Mouse (Mus musculus) forebrain, postnatal 0 days (tissue): ENCODE results near the gene Dnajc2. TPM values are rescaled to one million over a fixed set of nuclear protein-coding genes. Genes with fewer than 3 reads are reported as not detected.

Experiments used
- ATAC-seq: fragments of 200-750 bp; cut with Nextera tagmentation; 2 replicates; pipeline ENCODE4 v1.8.0; 2017; ENCODE audit warnings: mild to moderate bottlenecking, moderate library complexity
- DNase-seq: peaks from one replicate; pipeline ENCODE4 v3.0.0-alpha.2; 2015
- H3K27ac ChIP-seq: fragments of 300-500 bp; sonication (generic); 2 replicates; pipeline ENCODE4 v1.5.1; 2014; ENCODE audit warnings: low read depth, mild to moderate bottlenecking, antibody characterized with exemption, low read length, moderate library complexity, mixed read lengths
- H3K27me3 ChIP-seq: fragments of 300-500 bp; sonication (generic); 2 replicates; pipeline ENCODE4 v1.6.1; 2014; ENCODE audit warnings: mild to moderate bottlenecking, low read length, mixed read lengths; ENCODE audit not compliant: insufficient read depth
- H3K36me3 ChIP-seq: fragments of 300-500 bp; sonication (generic); 2 replicates; pipeline ENCODE4 v1.6.1; 2014; ENCODE audit warnings: mild to moderate bottlenecking, moderate library complexity; ENCODE audit not compliant: insufficient read depth
- H3K4me1 ChIP-seq: fragments of 300-500 bp; sonication (generic); 2 replicates; pipeline ENCODE4 v1.6.1; 2014; ENCODE audit warnings: antibody characterized with exemption; ENCODE audit not compliant: insufficient read depth
- H3K4me2 ChIP-seq: fragments of 300-500 bp; sonication (generic); 2 replicates; pipeline ENCODE4 v1.6.1; 2014; ENCODE audit warnings: low read depth, mild to moderate bottlenecking, moderate library complexity
- H3K4me3 ChIP-seq: fragments of 300-500 bp; sonication (generic); 2 replicates; pipeline ENCODE4 v1.5.1; 2014; ENCODE audit warnings: low read depth, low read length, mixed read lengths
- H3K9ac ChIP-seq: fragments of 300-500 bp; sonication (generic); 2 replicates; pipeline ENCODE4 v1.6.1; 2014; ENCODE audit warnings: mild to moderate bottlenecking
- H3K9me3 ChIP-seq: fragments of 300-500 bp; sonication (generic); 2 replicates; pipeline ENCODE4 v1.6.1; 2016; ENCODE audit warnings: low read length
- CTCF ChIP-seq: sonication (generic); IDR thresholded peaks from 2 replicates; pipeline ENCODE4 v1.5.1; 2016; ENCODE audit warnings: antibody characterized with exemption, control low read depth, low read depth
- WGBS: fragments of 180-500 bp; shearing (Covaris S2); extraction: QIAGEN DNeasy Blood & Tissue Kit; methylation state at CpG from one replicate; pipeline ENCODE4 v1.1.7; 2014; 5-methylcytosine and 5-hydroxymethylcytosine counted together
- polyA plus RNA-seq: library from polyadenylated mRNA; unstranded; fragments of >200 nt; fragmentation: Nextera tagmentation; extraction: Ambion mirVana; gene quantifications from 2 replicates; pipeline ENCODE4 v1.2.1, GENCODE M21; 2015
- total RNA-seq: library from RNA; depleted of rRNA; stranded (reverse); fragments of >200 nt; gene quantifications from 2 replicates; pipeline ENCODE4 v1.2.3, GENCODE M21; 2014

Dnajc2 gene
- total and polyA plus RNA-seq, 2 experiments from 2014 or later = 42.7 to 73.1 TPM

- WGBS = 91% methylated on average over 6 of the region's 8 CpGs
- ATAC-seq (no peak), DNase-seq (no peak)
- H3K9ac ChIP-seq = no peak overlapping the region
- peaks cover 82% of the 10 kb centered on the region for H3K36me3 ChIP-seq
- no peak for TF ChIP-seq CTCF
- no peaks in the 10 kb centered on the region for H3K4me1 ChIP-seq
- H3K27me3 ChIP-seq = no peaks in the 10 kb centered on the region
- H3K9me3 ChIP-seq = no peaks in the 10 kb centered on the region
- no peak overlapping the region for H3K27ac ChIP-seq
- no peak overlapping the region for H3K4me3 ChIP-seq
- H3K4me2 ChIP-seq = no peak overlapping the region
These were observed 39.1 kb downstream of the Dnajc2 start for GRCm38 (mm10) chr5:21745966-21746365.

- DNase-seq (no peak), ATAC-seq (no peak)
- no peaks in the 10 kb centered on the region for H3K9me3 ChIP-seq
- no peak overlapping the region for H3K4me3 ChIP-seq
- TF ChIP-seq CTCF = no peak
- no peaks in the 10 kb centered on the region for H3K27me3 ChIP-seq
- H3K9ac ChIP-seq = no peak overlapping the region
- no peak overlapping the region for H3K27ac ChIP-seq
- H3K4me2 ChIP-seq = no peak overlapping the region
- H3K36me3 ChIP-seq = peaks cover 90% of the 10 kb centered on the region
- H3K4me1 ChIP-seq = no peaks in the 10 kb centered on the region
These were observed 40.4 kb downstream of the Dnajc2 start for GRCm38 (mm10) chr5:21744651-21745050.

- no peak for TF ChIP-seq CTCF
- 97% methylated on average over 10 of the region's 10 CpGs for WGBS
- DNase-seq (no peak), ATAC-seq (no peak)
- Histone ChIP-seq H3K27ac (no peak overlapping the region), H3K36me3 (peaks cover 87% of the 10 kb centered on the region), H3K9me3 (no peaks in the 10 kb centered on the region), H3K27me3 (no peaks in the 10 kb centered on the region), H3K4me1 (no peaks in the 10 kb centered on the region), H3K4me2 (no peak overlapping the region), H3K9ac (no peak overlapping the region), H3K4me3 (no peak overlapping the region)
These were observed 41.4 kb downstream of the Dnajc2 start for GRCm38 (mm10) chr5:21743606-21744005.

GRCm38 (mm10) chr5:21739881-21740280 is 45.2 kb downstream of the Dnajc2 start:
- ATAC-seq = no peak
- TF ChIP-seq CTCF = no peak
- H3K36me3 ChIP-seq = peaks cover 54% of the 10 kb centered on the region

GRCm38 (mm10) chr5:21739120-21739519 is 45.9 kb downstream of the Dnajc2 start:
- Histone ChIP-seq H3K4me3 (no peak overlapping the region), H3K9ac (no peak overlapping the region), H3K4me2 (no peak overlapping the region), H3K4me1 (peaks cover 10% of the 10 kb centered on the region; the same call in 1 of the 2 replicates), H3K27ac (no peak overlapping the region), H3K9me3 (no peaks in the 10 kb centered on the region), H3K27me3 (no peaks in the 10 kb centered on the region), H3K36me3 (peaks cover 47% of the 10 kb centered on the region)
- ATAC-seq (no peak), DNase-seq (no peak)
- no peak for TF ChIP-seq CTCF
- WGBS = 91% methylated on average over 11 of the region's 11 CpGs

More at GRCm38 (mm10) chr5:21739881-21740280, 45.2 kb downstream of the Dnajc2 start:
- peaks cover 10% of the 10 kb centered on the region; the same call in 1 of the 2 replicates for H3K4me1 ChIP-seq
- WGBS = 94% methylated on average over 13 of the region's 13 CpGs
- H3K9ac ChIP-seq = no peak overlapping the region
- DNase-seq = no peak
- H3K9me3 ChIP-seq = no peaks in the 10 kb centered on the region
- no peak overlapping the region for H3K4me3 ChIP-seq
- H3K27me3 ChIP-seq = no peaks in the 10 kb centered on the region
- H3K27ac ChIP-seq = no peak overlapping the region
- H3K4me2 ChIP-seq = no peak overlapping the region

- H3K4me3 ChIP-seq = peak overlapping the region; percentile 66
- DNase-seq (no peak), ATAC-seq (no peak)
- peak overlapping the region; percentile 64 for H3K9ac ChIP-seq
- WGBS = 29% methylated on average over 10 of the region's 10 CpGs
- peaks cover 17% of the 10 kb centered on the region; the same call in 1 of the 2 replicates for H3K4me1 ChIP-seq
- peak overlapping the region; percentile 77 for H3K4me2 ChIP-seq
- no peaks in the 10 kb centered on the region for H3K9me3 ChIP-seq
- no peaks in the 10 kb centered on the region for H3K27me3 ChIP-seq
- peak overlapping the region; percentile 69; the same call in 1 of the 2 replicates for H3K27ac ChIP-seq
- TF ChIP-seq CTCF = no peak
- peaks cover 33% of the 10 kb centered on the region for H3K36me3 ChIP-seq
These were observed 47.4 kb downstream of the Dnajc2 start for GRCm38 (mm10) chr5:21737620-21738019.

GRCm38 (mm10) chr5:21736956-21737585 is 48.0 kb downstream of the Dnajc2 start, which contains the start of gene Pmpcb:
Pmpcb (plus strand) TSS chr5:21737141.
- peak; percentile 92 for DNase-seq
- H3K4me2 ChIP-seq = peak within 1 kb of the TSS; percentile 77
- no peaks in the 10 kb centered on the region for H3K9me3 ChIP-seq
- peaks cover 18% of the 10 kb centered on the region; the same call in 1 of the 2 replicates for H3K4me1 ChIP-seq
- ATAC-seq = peak; percentile 91
- H3K36me3 ChIP-seq = peaks cover 28% of the 10 kb centered on the region
- peak within 1 kb of the TSS; percentile 64 for H3K9ac ChIP-seq
- H3K27me3 ChIP-seq = no peaks in the 10 kb centered on the region
- H3K4me3 ChIP-seq = peak within 1 kb of the TSS; percentile 66
- 4% methylated on average over 42 of the region's 42 CpGs for WGBS
- peak; percentile 96 for TF ChIP-seq CTCF
- peak within 1 kb of the TSS; percentile 69 for H3K27ac ChIP-seq
